Mouse (Mus musculus): ENCODE results near the gene Atg4d.
"Not testable (repeated sequence)": the region's sequence is repeated elsewhere in the genome, so short reads cannot be mapped to it uniquely, and the experiment has no call there.

Atg4d gene

GRCm38 (mm10) chr9:21314367-21315140 lies 49.5 kb downstream of the Atg4d start:
- no peak for DNase-seq (ENCODE audit: low read depth, low spot score)

- DNase-seq (ENCODE audit: low read depth, low spot score): peak; percentile 52
Measured at GRCm38 (mm10) chr9:21315421-21315820, 50.3 kb downstream of the Atg4d start.

GRCm38 (mm10) chr9:21316696-21317095 lies 51.6 kb downstream of the Atg4d start:
- no peak for DNase-seq (ENCODE audit: low read depth, low spot score)

- DNase-seq (ENCODE audit: low read depth, low spot score): no peak
Measured at GRCm38 (mm10) chr9:21318792-21319191, 53.7 kb downstream of the Atg4d start.

- DNase-seq (ENCODE audit: low read depth, low spot score): no peak
Measured at GRCm38 (mm10) chr9:21319503-21319902, 54.4 kb downstream of the Atg4d start.

GRCm38 (mm10) chr9:21320280-21320618 lies 55.2 kb downstream of the Atg4d start:
- no peak for DNase-seq (ENCODE audit: low read depth, low spot score)

GRCm38 (mm10) chr9:21320619-21321512 lies 55.8 kb downstream of the Atg4d start, which contains the start of gene Slc44a2:
TSS of gene Slc44a2 (plus strand) at chr9:21320698.
- DNase-seq (ENCODE audit: low read depth, low spot score): peak; percentile 57

- no peak for DNase-seq (ENCODE audit: low read depth, low spot score)
Measured at GRCm38 (mm10) chr9:21321513-21321835, 56.4 kb downstream of the Atg4d start.

GRCm38 (mm10) chr9:21322211-21322916 lies 57.3 kb downstream of the Atg4d start:
- DNase-seq (ENCODE audit: low read depth, low spot score): no peak

- not testable (repeated sequence) for DNase-seq (ENCODE audit: low read depth, low spot score)
Measured at GRCm38 (mm10) chr9:21322917-21323297, 57.8 kb downstream of the Atg4d start.

GRCm38 (mm10) chr9:21324269-21324668 lies 59.2 kb downstream of the Atg4d start:
- no peak for DNase-seq (ENCODE audit: low read depth, low spot score)
